Mouse (Mus musculus) common myeloid progenitor, adult 5-6 weeks (primary cell): Measurements from ENCODE around the gene Lrrc28. TPM values are rescaled to one million over a fixed set of nuclear protein-coding genes. Genes with fewer than 3 reads are reported as not detected.

Source experiments
- ATAC-seq: replicated peaks from 2 replicates; pipeline ENCODE4 v1.8.0; 2016; ENCODE audit warnings: low read depth, mild to moderate bottlenecking, moderate TSS enrichment, inconsistent platforms; ENCODE audit not compliant: poor library complexity, severe bottlenecking
- total RNA-seq: library from RNA; stranded (forward); fragments of 200-1000, 187-1606 nt; gene quantifications from 2 replicates; pipeline ENCODE4 v1.2.3, GENCODE M21; 2017

Gene Lrrc28
- total RNA-seq, result 21.5 and 24.9 TPM in 2 replicates

DNA sequence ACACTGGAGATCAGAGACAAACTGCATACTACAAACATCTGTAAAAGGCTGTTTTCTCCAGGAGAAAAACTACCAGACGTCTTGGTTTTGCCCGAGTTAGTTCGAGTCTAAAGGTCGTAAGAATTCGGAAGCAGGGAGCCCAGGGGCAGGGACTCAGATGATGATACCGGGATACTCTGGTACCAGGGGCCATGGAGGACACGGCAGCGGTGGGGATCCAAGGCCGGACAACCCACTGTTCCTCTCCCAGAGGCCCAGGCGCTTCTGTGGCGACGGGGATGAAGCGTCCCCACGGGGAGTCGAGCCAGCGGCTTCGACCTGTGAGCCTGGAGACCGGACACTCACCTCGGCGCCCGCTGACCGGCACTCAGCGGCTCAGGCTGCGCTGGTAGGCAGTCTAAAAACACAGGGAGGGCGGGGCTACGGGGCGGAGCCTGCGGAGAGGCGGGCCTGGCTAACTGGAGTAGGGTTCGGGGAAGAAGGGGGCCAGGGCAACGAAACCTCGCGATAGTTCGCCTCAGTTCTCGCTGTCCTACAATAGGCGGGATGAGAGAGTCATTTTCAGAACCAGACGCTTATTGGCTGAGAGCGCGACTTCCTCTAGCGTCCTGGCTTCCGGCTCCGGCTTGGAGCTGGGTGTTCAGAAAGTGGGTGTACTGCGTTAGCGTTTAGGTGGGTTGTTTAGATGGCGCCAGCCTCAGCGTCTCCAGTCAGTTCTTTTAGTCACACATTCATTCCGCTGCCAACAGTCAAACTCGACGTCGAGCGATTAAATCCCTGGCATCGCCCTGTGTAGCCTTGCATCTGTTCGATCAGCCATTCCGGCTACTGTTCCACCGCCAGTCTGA lies at the start of gene Lrrc28:
Lrrc28 (minus strand) TSS at position 436 of the 848 bp plus-strand sequence.
- peak; percentile 97 for ATAC-seq

DNA sequence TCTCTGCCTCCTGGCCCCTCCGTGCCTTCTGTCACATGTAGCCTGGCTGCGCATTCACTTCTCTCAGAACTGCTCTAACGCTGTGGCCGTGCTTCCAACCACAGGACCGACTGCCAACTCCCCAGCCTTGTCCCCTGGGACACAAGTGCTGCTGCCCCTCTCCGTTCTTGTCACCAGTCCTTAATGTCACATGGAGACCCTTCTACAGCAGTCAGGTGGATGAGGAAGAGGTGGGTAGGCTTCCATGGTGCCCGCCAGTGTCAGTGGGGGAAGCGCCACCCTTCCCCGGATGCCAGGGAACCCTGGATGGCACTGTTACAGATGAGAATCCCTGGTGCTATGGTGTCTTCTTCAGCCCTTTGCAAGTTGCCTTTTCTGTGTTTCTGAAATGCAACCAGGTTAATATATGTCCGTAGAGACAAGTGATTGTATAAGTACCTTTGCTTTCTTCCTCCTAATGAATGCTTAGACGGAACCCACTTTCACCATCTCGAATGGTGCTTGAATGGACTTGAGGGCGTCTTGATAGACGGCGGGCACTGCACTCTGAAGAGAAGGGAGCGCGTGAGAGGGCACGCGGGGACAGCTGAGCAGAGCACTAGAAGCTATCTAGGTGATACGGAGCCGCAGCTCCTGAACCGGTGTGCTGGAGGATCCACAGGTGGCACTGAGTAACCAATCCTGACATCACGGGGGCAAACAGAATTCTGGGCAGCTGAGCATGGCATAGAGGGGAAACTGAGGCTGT lies 47.9 kb upstream of the Lrrc28 start:
- ATAC-seq, result no peak

DNA sequence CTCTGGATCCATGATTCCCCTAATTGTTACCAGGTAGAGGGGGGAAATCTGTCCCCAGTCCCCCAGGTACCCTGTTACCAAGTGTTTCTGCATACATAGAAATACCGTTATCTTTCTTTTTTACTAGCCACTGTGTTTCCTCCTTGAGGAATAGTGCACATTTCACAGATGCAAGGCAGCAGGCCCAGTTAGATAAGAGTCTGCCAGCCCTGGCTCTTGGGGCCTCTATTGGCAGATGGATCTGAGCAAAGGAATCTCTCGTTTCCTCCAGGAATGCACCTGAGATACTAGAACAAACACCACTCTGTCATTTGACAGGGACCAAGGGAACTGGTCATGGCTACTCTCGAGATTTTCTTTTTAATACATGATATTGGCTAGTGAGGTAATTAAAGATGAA lies 47.1 kb upstream of the Lrrc28 start:
- ATAC-seq, result no peak

DNA sequence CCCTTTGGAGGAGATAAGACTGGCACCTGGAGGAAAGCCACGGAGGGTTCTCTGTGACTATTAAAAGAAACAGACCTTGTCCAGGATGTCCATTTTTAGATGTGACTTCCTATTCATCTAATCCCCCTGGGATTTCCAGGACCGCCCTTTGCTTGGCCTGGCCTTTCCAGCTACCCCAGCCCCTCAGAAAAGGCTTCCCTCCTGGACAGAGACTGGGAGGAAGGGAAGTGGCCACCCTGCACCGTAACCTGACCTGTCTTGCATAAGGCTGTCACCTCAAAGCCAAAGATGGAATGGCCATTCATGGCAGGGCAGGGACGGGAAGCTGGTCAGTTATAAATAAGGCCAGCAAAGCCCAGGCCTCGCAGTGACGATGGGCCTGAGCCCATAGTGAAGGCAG lies 46.0 kb upstream of the Lrrc28 start:
- no peak for ATAC-seq

DNA sequence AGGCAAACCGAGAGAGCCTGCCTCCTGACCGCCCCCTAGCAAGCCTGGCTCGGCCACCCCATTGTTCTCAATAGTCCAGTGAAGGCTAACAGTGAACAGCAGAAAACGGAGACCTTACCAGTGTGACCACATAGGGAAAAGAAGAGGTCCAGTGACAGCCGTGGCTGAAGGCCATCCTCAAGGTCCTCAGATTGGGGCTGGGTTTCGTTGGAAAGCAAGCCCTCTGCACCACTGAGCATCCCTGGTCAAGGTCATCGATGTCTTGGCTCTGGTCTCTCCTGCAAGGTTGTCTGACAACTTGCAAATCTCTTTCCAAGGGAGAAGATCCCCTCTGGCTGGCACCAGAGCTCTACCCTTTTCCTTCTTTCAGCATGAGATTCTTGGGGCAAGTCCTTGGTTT lies 44.7 kb upstream of the Lrrc28 start:
- ATAC-seq, result no peak

DNA sequence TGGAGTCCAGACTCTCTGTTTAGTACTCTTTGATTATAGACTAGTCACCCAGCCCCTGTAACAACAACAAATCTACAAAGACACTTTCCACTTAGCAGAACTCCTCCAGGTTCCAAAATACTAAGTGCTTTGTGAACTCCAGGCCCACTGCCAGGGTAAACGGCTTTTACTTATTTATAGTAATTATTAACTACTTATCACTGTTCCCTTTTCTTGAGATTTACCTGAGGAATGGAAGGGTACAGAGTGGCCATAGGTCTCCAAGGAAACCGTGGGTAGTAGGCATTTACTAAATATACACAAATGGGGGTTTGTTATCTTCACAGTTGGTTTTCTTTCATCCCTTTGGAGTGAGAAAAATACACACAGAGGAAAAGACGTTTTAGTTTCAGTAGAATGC lies 43.2 kb upstream of the Lrrc28 start:
- ATAC-seq, result no peak

DNA sequence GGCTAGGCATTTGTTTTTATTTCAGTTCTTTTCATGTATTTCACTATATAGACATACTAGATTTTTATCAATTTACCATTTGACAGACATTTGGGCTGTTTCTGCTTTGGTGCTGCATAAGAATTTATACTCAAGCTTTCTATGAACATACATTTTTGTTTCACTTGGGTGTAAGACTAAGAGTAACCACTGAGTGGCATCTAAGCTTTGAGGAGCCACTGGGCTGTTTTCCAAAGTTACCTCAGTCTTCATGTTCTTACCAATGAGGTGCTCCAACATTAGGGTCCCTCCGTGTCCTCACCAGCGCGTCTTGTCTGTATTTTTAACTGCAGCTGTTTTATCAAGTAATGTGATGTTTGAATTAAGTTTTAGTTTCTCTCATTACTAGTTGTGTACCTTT lies 41.5 kb upstream of the Lrrc28 start:
- ATAC-seq, result no peak

DNA sequence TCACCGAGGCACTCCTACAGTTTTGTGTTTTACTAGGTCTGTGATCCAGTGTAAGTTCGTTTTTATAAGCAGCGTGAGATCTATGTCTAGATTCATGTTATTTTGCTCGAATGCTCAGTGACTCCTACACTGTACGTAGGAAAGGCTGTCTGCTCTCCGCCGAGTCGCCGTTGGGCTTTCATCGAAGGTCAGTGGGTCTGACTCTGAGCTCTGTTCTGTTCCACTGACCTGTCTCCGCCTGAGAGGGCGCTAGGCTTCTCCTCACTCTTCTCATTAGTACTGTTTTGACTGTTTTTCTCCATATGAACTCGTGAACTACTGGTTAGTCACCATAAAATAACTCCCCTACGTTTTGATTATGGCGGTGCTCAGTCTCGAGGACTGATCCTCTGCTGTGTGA lies 37.9 kb upstream of the Lrrc28 start:
- ATAC-seq, result no peak

DNA sequence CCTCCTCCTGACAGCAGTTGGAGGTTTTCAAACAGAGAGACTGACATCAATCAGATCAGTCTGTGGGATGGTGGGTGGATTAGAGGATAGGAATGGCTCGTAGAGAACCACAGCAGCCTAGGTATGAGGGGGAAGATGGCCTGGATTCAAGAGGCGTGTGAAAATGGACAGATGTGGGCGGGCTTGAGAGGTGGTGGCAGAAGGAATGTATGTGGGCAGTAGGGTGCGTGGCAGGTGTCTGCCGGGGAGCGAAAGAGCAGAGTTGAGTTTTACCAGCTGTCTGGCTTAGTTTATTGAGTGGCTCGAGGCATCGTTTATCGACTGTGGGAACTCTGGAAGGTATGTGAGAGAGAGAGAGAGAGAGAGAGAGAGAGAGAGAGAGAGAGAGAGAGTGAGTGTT lies 36.0 kb upstream of the Lrrc28 start:
- ATAC-seq, result no peak

DNA sequence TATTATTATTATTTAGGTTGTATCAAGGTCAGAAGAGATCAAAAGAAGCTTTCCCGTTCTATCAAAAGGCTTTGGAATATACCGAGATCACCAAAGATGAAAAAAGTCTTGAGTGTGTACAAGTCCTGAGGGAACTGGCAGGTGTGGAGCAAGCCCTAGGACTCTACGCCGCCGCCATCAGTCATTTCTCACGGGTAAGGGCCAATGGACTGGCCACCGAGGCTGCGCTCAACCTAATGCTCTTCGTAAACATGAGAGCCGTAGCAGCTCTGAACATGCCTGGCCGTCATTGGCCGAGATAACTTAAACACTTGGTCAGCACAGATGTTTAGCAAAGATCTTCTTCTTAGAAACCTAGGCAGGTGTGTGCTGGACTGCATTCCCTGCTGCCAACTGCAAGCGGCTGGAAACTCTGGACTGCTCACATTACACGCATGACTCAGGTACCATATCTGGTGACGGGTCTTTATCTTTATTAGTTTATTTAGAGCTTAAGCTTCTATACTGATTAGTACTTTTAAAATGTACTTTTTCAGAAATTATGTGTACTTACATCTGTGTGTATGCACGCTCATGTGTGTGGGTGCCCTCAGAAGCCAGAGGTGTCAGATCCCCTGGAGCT lies 33.9 kb upstream of the Lrrc28 start:
- no peak for ATAC-seq

DNA sequence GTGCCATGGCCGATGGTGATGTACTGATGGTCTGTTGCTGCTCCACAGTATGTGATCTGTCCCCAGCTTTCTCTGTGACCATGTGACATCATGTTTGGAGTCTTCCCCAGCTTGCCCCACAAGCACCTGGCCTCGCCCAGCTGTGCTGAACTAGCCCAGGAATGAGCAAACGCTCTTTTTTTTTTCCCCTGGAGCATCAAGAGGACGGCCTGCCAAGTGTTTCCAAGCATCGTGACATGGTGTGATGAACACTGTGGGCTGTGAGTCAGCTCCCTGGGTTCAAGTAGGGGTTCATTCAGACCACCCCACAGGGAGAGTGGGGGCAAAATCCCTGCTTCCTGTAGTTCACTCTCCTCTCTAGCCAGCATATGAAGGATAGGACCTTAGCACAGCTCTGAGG lies 28.6 kb upstream of the Lrrc28 start:
- ATAC-seq, result no peak

DNA sequence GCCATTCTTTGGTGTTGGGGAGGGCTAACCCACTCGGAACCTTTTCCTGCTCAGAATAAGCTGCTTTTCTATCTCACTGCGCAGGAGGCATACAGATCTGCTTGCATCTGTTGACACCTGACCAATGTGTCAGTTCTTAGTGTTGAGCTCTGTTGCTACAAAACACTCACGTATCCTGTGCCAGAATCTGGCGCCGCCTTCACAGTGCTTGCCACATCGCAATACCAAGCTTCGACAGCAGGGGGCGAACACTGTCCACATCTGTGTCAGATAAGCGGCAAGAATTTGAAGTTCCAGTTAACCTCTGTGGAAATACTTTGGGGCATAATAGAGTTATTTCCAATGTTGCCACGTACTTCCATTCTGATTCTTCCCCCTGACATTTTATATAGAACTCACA lies 27.6 kb upstream of the Lrrc28 start:
- ATAC-seq, result peak; percentile 91

DNA sequence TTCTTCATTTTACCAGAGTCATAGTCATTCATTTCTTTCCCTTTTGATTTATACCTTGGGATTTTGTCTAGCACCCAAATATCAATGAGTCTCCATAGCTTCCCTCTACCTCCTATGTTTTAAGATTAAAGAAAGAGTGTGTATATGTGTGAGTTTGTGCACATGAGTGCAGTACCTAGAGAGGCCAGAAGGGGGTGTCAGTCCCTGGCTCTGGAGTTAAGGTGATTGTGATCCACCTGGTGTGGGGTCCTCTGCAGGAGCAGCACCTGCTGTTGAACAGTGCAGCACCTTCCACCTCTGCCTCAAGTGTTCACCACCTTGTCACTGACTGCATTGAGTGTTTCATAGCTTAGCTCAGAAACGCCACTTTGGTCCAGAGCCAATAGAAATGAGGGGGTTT lies 25.9 kb upstream of the Lrrc28 start:
- no peak for ATAC-seq

DNA sequence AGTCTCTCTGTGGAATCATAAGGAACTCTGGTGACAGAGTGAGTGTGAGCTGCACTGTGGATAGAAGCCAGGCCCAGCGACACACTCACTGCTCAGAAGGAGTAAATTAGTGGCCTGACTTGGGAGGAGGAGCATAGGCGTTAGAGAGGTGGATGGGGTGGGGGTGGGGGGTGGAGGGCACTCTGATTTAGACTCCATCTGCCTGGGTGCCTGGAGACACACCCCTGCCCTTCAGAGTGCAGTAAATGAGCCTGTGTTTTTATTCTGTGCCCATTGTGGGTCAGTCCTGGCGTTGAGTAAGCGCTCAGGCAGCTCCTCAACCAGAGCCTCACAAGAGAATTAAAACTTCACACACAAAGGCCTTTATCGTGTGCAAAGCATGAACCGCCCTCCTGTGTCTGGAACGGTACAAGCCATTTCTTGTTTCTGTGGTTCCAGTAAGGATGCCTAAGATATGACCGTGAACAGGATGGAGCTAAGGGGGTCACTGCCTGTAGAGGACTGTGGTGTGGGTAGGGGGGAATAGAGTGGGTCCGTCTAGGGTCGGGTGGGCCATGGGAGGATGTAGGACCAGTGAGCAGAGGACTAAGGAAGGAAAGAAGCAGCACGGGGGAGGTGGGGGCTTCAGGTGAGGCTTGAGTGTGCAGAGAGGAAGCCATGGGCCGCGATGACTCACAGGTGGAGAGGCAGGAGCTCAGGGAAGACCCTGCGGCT lies 19.1 kb upstream of the Lrrc28 start:
- ATAC-seq, result no peak

DNA sequence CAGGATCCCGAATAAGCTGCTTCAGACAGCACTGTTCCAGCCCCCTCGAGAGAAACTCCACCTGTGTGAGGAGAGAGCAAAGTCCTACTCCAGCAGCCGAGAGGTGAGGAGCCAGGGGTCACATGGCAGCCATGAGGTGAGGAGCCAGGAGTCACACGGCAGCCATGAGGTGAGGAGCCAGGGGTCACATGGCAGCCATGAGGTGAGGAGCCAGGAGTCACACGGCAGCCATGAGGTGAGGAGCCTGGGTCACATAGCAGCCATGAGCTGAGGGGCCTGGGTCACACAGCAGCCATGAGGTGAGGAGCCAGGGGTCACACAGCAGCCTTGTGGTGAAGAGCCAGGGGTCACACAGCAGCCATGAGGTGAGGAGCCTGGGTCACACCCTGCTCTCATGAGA lies 17.4 kb upstream of the Lrrc28 start:
- ATAC-seq, result no peak

DNA sequence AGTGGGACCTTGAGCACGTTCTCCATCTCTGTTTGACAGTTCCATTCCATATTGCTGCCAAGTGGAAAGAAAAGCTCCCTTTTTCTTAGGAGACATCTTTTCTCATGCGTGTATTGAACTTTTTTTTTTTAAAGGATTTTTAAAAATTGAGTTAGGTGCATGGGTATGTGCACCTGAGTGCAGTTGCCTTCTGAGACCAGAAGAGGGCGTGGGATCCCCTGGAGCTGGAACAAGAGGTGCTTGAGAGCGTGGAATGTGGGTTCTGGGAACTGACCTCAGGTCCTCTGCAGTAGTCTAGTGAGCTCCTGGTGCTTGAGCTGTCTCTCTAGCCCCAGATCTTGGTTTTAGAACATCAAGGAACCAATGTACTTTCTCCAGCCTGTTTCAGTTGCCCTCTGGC lies 13.0 kb upstream of the Lrrc28 start:
- ATAC-seq, result no peak

DNA sequence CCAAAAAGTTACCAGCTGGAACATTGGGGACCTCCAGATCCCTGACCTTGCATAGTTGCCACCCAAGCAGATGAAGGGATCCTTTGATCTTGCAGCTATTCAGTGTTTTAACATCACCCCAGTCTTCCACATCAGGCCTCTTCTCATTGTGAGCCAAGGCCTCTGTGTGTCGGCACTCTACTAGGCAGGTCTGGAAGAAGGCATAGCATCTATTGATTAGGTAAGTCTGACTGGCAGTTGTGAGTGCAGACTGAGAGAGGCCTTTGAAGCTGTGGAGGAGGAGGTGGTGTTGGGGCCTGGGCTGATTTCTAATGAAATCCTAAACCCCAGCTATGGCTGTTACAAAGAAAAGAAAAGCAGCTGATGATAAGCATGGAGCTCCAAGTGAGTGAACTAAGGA lies 10.1 kb upstream of the Lrrc28 start:
- ATAC-seq, result no peak

DNA sequence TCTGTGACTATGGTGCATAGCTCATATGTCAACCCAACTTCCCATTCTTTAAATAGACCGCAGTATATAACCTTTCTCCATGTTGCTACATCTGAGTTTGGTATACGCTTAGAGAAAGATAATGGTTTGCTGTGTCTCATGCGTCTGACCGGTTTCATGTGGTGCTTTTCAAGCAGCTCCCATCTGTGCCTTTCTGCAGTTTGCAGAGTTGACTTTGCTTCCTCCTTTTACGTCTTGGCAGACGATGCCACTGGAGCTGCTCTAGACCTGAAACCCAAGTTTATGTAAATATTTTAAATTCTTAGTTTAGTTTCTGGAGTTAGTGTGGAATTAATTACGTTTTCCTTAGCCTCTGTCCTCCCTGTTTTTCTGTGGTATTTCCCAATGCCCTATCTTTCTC lies 9.6 kb upstream of the Lrrc28 start:
- peak; percentile 39 for ATAC-seq

DNA sequence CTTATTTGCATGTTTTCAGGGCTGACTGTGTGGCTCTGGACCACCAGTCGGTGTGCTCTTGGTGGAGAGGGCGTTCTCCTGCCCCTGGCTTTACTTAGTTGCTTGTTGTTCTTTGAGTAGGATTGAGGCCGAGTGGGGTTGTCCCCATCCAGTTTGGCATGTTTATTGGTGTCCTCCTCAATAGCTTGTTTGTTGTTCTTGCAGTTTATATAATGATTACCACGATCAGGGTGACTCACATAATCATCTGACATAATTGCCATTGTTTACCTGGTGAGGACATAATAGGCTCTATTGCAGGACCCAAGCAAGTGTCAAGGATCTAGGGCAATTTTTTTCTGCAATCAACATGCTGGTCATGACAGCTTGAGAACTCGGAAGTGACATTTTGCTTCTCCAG lies 7.1 kb upstream of the Lrrc28 start:
- no peak for ATAC-seq

DNA sequence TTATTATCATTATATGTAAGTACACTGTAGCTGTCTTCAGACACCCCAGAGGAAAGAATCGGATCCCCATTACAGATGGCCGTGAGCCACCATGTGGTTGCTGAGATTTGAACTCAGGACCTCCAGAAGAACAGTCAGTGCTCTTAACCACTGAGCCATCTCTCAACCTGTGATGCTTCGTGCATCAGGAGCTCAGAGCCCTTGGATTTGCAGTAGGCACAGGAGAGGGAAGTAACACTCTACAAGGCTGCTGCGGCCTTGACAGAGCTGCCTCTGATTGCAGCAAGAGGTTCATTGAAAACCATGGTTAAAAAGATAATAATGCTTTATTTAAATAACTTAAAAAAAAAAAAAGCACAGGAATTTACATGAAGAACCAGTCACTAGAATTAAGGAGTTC lies 3.3 kb upstream of the Lrrc28 start:
- ATAC-seq, result no peak

DNA sequence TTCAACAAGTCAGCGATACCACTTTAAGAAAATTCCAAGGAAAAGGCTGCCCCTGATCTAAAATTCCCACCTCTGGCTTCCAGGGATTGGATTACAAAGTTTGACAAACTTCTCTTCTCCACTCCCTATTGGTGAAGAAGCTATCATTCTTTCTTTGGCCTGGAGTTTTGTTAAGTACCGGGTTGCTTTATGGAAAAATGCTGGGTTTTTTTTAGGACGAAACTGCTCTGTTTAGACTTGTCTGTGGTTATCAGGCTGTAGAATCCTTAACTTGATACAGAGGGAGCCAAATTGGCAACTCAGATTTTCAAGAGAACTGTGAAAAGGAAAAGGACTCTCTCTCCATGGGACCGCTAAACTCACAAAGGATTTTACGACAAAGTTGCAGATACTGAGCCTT lies 2.2 kb upstream of the Lrrc28 start, which contains the start of gene Ttc23:
Ttc23 (plus strand) TSS at position 134 of the 400 bp plus-strand sequence.
- no peak for ATAC-seq
